Mouse (Mus musculus) spleen, adult 12 weeks (tissue): ENCODE results near the gene Dhh.

Experiments
- DNase-seq: peaks from one replicate; pipeline ENCODE4 v3.0.0; 2022; ENCODE audit warnings: low spot score

The Dhh gene

DNA sequence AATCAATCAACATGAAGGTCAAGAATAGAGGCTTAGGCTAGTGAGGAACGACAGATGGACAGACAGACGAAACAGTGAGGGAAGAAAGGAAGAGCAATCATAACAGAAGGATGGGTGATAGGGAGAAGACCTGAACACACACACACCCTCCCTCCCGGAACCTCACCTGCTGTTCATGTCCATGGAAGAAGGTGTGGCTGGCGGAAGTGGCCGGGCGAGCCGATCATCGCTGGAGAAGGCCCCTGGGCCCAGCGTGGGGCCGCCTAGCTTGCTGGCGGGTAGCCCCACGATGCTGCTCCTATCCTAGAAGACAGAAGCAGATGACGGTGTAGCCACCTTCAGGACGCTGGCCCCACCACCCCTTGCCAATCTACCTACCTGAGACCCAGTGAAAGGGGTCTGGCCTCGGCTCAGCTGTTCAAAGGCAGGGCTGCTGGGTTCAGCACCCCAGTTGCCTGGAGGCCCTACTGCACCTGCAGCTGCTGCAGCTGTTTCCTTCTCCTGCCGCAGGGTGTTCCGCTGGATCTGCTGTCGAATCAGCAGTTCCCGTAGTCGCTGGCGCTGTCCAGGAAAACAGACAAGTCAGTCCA lies 47.0 kb downstream of the Dhh start:
- no peak for DNase-seq

DNA sequence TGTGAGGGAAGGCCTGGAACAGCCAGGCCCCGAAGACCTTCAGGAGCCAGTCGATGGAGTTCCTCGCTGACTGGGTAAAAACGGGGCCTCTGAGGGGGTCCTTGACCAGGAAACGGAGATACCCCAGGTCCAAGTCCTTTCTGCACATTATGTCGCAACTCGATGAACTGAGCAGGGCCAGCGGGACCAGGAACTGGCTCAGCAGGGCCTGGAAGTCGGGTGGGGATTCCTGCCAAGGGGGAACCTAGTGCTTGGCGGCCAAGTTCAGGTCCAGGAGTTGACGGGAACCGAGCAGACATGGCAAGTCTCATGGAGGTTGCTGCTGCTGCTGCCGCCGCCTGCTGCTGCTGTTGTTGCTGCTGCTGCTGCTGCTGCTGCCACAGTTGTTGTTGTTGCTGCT lies 47.7 kb downstream of the Dhh start:
- DNase-seq = no peak

DNA sequence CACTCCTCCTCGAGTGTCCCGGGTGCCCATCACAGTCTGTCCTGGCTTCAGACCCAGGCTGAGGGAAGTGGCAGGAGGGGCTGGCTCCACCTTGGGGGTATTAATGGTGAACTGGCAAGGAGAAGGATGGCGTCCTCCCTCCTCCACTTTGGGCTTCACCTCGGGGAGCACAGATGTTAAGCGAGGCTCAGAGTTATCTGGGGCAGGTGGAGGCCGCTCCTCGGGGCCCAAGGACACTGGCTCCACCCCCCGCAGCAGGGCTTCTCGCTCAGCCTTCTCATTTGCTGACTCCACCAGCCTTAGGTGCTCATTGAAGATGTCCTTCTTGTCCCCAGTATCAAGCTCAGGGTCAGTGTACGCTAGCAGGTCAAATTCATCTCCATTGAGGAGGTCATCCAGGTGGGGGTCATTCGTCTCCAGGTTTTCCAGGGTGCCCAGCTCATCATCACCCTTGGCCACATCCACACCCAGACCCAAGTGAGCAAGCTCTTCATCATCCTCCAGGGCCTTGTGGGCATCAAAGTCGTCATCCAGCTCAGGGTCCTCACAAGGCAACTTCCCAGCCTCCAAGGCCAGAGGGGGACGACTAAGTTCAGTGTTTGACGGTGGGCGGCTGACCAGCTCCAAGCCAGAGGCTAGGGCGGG lies 48.3 kb downstream of the Dhh start:
- no peak for DNase-seq

DNA sequence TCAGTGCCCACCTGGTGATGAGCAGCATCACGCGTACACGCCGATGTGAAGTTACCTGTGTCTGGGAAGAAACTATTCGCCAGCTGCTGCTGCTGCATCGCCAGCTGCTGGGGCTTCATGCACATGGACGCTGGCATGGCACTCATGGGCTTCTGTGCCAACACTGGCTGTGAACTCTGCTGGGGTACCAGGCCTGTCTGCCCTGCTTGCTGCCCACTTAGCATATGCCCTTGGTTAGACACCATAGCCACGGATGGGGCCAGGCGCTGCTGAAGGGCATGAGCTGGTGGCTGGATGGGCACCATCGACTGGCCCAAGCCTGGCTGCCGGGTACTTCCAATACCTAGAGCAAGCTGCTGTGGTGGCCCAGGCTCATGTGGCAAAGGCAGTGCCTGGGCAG lies 49.2 kb downstream of the Dhh start:
- DNase-seq = no peak

DNA sequence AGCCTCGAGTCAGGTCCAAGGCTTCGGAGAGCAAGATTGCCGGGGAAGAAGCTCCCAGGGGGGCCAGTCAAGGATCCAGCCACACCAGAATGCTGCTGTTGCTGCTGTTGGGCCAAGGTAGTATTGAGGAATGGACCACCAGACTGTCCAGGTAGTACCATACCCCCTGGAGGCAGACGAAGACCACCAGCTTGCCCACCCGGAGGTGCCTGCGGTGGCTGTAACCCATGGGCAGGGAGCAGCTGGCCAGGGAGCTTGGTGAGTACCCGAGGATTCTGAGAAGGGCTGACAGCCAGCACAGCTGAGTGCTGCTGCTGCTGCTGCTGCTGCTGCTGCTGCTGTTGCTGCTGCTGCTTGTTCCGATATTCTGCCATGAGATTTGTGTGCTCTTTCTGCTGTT lies 52.2 kb downstream of the Dhh start:
- no peak for DNase-seq

DNA sequence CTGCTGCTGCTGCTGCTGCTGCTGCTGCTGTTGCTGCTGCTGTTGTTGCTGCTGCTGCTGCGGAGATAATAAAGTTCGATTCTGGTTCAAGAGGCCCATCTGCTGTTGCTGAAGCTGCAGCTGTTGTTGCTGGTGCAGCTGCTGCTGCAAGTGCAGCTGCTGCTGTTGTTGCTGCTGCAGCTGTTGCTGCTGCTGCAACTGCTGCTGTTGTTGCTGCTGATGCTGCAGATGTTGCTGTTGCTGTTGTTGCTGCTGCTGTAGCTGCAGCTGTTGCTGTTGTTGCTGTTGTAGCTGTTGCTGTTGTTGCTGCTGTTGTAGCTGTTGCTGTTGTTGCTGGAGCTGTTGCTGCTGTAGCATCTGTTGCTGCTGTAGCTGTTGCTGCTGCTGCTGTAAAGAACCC lies 53.2 kb downstream of the Dhh start:
- DNase-seq = no peak

DNA sequence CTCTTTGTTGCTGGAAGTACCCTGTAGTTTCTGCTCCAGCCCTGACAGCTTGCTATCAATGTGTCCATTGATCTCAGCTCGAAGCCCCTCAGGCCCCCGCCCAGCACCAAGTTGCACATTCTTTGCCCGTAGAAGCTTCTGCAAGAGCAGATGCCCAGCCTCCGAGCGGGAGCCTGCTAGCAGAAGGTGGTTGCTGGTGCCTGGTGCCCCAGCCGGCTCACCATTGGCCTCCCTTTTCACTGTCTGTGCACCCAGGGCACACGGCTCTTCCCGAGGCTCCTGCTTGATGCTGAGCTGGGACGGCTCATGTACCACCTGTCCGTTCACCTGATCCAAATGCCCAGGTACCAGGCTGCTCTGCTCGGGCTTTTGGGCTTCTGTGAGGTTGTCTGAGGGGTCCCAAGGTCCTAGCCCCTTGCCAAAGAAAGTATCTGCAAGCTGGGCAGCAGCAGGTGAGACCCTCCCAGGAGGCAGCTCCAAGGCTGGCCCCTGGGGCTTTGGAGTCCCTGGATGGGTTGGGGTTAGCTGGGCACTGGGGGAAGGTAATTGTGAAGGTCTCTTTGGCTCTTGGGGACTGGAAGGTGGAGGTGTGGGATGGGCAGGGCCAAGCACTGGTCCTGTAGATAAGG lies 54.6 kb downstream of the Dhh start:
- no peak for DNase-seq
